Mouse (Mus musculus) gastrocnemius, adult 2 months (tissue): ENCODE data around the gene Gla. TPM values are rescaled to one million over a fixed set of nuclear protein-coding genes. Genes with fewer than 3 reads are reported as not detected.
A peak's percentile ranks its signal among the peaks of the same experiment; 100 is the strongest.

Experiments
- DNase-seq: peaks from one replicate; pipeline ENCODE4 v3.0.0; 2022
- H3K27ac ChIP-seq: fragments of 200-600 bp; 2 replicates; pipeline ENCODE4 v1.8.1; 2022; ENCODE audit warnings: mild to moderate bottlenecking
- H3K4me3 ChIP-seq: fragments of 200-600 bp; 2 replicates; pipeline ENCODE4 v1.8.1; 2022; ENCODE audit warnings: mild to moderate bottlenecking, moderate library complexity
- CTCF ChIP-seq: fragments of 200-600 bp; IDR thresholded peaks from 2 replicates; pipeline ENCODE4 v1.8.1; 2022; ENCODE audit warnings: antibody characterized with exemption, mild to moderate bottlenecking, moderate library complexity
- intact Hi-C: fragments of 180-260 bp; cut with DNase I; formaldehyde crosslinking; loops from one replicate; pipeline ENCODE4 v1.15.1; 2025
- total RNA-seq, 2 experiments: library from RNA; stranded (reverse); gene quantifications; 2 replicates each; pipeline ENCODE4 v1.2.3; 2021

Gla gene
- total RNA-seq, 2 experiments from 2014 or later: 1.6 to 1.8 TPM

- DNase-seq: no peak
- intact Hi-C loops: loop anchor here (10.0 kb wide), 1 partner anchor 422 kb away; the partner anchor contains the start of gene Zmat1
- Histone ChIP-seq H3K4me3 (peak within 1 kb of the TSS; percentile 30), H3K27ac (no peak within 1 kb of the TSS)
- no peak for TF ChIP-seq CTCF
Measured at GRCm38 (mm10) chrX:134582888-134583669, 17.8 kb downstream of the Gla start, which contains the start of gene Btk. TSS of gene Btk (minus strand) at chrX:134583570.

- no peak for TF ChIP-seq CTCF
- Histone ChIP-seq H3K27ac (no peak overlapping the region), H3K4me3 (peak overlapping the region; percentile 30)
- intact Hi-C loops: loop anchor here (10.0 kb wide), 1 partner anchor 423 kb away; the partner anchor contains the start of gene Zmat1
- DNase-seq: no peak
Measured at GRCm38 (mm10) chrX:134582270-134582669, 18.7 kb downstream of the Gla start.

DNA sequence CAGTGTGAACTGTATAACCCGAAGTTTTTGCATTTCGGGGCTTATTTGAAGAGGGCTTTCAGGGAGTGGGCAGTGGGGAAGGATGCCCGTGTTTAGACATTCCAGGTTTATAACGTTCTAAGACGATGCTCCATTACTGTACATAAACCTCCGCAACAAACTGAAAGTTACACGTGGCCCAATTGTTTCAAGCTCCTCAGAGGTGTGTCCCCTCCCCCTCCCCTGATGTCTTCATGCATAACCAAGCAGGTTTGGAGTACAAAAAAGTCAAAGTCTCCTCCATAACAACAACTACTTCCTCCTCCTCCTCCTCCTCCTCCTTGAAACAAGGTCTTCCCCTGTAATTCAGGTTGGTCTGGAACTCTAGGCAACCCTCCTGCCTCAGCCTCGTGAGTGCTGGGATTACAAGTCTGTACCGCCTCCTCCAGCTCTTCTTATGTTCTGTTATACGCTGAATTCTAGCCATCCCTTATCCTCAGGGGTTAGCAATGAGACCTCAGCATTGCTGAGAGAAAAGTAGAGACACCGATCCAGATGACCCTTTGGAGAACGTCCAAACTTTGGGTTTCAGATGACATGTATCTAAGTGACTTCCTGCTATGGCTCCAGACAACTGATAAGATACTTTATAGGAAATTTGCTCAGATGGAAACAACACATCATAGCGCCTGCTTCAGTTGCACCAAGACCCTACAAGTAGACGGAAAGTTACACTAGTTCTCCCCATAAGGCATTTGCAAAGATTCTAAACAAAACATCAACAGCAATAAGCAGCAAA, 20.2 kb downstream of the Gla start:
- no peak for DNase-seq
- Histone ChIP-seq H3K4me3 (no peak overlapping the region), H3K27ac (no peak overlapping the region)
- intact Hi-C loops: loop anchor here (10.0 kb wide), 1 partner anchor 424 kb away; the partner anchor contains the start of gene Zmat1
- TF ChIP-seq CTCF: no peak

- DNase-seq: no peak
- H3K27ac ChIP-seq: no peak overlapping the region
- intact Hi-C loops: no loop called here
- H3K4me3 ChIP-seq: no peak overlapping the region
- TF ChIP-seq CTCF: no peak
Measured at GRCm38 (mm10) chrX:134577896-134578295, 23.0 kb downstream of the Gla start.

DNA sequence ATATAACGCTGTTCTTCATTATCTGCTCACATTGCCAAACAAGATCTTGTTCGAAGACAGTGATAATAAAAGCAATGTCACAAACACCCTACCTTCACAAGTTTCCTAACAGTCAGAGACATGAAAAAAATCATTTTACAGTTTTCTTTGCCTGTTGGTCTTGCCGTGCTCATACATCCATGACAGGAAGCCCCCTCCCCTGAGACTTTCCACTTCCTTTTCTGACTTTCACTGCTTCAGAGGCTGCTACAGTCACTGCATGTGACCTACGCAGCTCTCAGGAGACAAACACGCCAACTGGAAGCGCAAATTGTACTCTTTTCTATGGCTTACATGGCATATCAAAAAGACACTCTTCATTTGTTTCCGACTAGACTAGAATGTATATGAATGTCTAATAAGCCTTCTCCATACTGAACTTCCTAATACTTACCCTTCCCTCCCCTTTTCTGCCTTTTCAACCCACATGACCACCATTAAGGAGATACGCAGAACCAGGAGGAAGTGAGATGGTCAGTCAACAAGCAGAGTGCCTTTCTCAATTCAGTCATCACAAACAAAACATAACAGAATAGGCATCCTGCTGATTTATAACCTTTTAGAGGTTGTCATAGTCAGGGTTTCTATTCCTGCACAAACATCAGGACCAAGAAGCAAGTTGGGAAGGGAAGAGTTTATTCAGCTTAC, 34.2 kb downstream of the Gla start:
- Histone ChIP-seq H3K27ac (no peak overlapping the region), H3K4me3 (no peak overlapping the region)
- intact Hi-C loops: no loop called here
- TF ChIP-seq CTCF: no peak
- no peak for DNase-seq

GRCm38 (mm10) chrX:134564326-134564725, 36.6 kb downstream of the Gla start:
- H3K4me3 ChIP-seq: no peak overlapping the region
- intact Hi-C loops: no loop called here
- DNase-seq: no peak
- TF ChIP-seq CTCF: no peak
- no peak overlapping the region for H3K27ac ChIP-seq

DNA sequence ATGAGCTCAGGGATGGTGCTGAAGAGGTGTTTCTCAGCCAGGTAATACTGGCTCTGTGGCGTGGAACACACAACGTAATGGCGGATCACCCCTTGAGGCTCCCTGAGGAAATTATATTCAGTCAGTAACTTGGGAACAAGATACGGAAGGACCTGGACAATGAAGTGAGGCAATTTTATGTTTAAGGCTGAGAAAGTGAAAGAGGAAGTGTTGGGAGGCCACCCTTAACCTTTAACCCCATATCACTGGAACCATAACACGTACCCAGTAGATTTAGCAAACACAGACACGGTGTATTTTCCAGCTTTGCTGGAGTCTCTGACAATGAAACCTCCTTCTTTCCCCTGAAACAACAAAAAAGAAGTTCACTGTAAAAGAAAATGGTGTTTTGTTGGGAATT, 46.5 kb downstream of the Gla start:
- no peak overlapping the region for H3K4me3 ChIP-seq
- intact Hi-C loops: no loop called here
- H3K27ac ChIP-seq: no peak overlapping the region
- DNase-seq: no peak
- no peak for TF ChIP-seq CTCF

- TF ChIP-seq CTCF: no peak
- Histone ChIP-seq H3K27ac (no peak overlapping the region), H3K4me3 (no peak overlapping the region)
- DNase-seq: no peak
- intact Hi-C loops: no loop called here
Measured at GRCm38 (mm10) chrX:134553326-134553725, 47.6 kb downstream of the Gla start.

DNA sequence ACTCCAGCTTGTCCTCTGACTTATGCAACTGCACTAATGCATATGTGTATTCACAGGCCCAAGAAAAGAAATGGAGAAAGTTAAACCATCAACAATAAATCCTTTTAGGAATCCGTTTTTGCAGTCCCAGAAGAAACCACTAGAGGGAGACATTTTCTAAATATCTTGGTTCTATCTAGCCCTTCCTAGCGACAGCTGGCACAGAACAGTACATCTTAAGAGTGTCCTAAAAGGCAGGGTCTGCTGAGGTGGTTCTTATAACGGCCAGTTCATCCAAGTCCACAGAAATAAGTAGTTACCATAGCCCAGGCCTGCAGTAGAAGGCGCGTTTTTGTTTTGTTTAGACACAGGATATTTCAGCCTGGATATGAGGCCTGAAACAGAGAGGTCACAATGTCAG, 50.0 kb downstream of the Gla start:
- Histone ChIP-seq H3K27ac (no peak overlapping the region), H3K4me3 (no peak overlapping the region)
- DNase-seq: no peak
- intact Hi-C loops: no loop called here
- TF ChIP-seq CTCF: peak; percentile 73

- no peak for DNase-seq
- intact Hi-C loops: loop anchor here (5.0 kb wide), 1 partner anchor 55 kb away; the partner anchor contains the start of genes Gla and Hnrnph2
- no peak for TF ChIP-seq CTCF
- H3K27ac ChIP-seq: no peak overlapping the region
- no peak overlapping the region for H3K4me3 ChIP-seq
Measured at GRCm38 (mm10) chrX:134547330-134547729, 53.6 kb downstream of the Gla start.

GRCm38 (mm10) chrX:134541955-134542308, 59.0 kb downstream of the Gla start:
- Histone ChIP-seq H3K4me3 (peak overlapping the region; percentile 82), H3K27ac (peak overlapping the region; percentile 94)
- intact Hi-C loops: loop anchor here (5.0 kb wide), 1 partner anchor 45 kb away; the partner anchor contains the start of gene Rpl36a
- DNase-seq: no peak
- no peak for TF ChIP-seq CTCF

- Histone ChIP-seq H3K4me3 (peak within 1 kb of the TSS; percentile 82), H3K27ac (peak within 1 kb of the TSS; percentile 94)
- intact Hi-C loops: loop anchor here (5.0 kb wide), 1 partner anchor 46 kb away; the partner anchor contains the start of gene Rpl36a
- TF ChIP-seq CTCF: no peak
- peak; percentile 67 for DNase-seq
Measured at GRCm38 (mm10) chrX:134541145-134541954, 59.6 kb downstream of the Gla start, which contains the start of gene Timm8a1. TSS of gene Timm8a1 (minus strand) at chrX:134541865.
